Mouse (Mus musculus) skeletal muscle tissue, adult 2 months (tissue): Measurements from ENCODE around the gene Cenpv.
A peak's percentile ranks its signal among the peaks of the same experiment; 100 is the strongest.

Experiments used
- DNase-seq: peaks from one replicate; pipeline ENCODE4 v3.0.0-alpha.2; 2012; ENCODE audit warnings: low read depth, low spot score

The Cenpv gene

DNA sequence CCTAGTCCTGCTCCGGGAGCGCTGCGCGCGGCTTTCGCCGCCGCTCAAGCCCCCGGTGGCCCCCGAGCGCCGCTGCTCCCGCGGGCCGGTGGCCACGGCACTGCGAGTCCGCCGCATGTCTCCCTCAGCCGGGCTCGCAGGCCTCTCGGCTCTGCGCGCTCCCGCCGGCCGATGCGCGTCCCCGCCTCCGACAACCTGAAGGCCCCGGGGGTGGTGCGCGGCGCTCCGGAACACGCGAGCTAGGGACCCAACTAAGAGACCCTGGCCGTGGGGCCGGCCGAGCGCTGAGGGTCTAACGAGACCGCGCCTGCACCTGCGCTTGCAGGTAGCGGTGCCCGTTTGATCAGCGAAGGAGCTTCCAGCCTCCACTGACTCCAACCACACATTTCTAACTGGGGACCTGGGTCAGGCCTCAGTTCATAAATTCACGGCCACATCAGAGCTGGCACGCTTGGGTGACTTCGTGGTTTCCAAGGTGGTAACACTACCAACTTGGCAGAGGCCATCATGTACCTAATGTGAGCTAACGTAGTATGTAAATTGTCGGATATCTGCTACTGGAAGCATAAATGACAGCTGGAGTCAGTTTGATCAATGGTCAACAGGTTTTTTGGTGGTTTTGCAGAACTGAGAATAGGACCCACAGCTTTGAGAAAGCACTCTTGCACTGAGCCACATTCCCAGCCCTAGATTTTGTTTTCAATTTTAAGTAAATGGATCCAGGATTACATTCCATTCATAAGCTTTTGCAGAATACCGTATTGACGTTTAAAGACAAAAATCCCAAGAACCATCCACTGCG, at the start of gene Cenpv:
TSS of gene Cenpv (minus strand) at position 173 of the 802 bp plus-strand sequence.
- no peak for DNase-seq

DNA sequence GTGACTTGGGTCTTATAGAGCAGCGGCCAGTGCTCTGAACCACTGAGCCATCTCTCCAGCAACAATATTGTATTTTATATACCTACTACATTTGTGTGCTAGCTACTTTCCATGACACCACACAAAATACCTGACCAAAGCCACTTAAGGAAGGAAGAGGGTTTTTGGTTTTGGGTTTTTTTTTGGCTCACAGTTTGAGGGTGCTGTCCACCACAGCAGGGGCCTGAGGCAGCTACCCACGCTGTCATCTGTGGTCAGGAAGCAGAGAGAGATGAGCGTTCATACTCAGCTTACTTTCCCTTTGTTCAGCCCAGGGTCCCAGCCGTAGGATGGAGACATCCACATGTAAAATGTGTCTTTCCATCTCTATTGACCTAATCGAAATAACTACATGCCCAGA, 48.0 kb upstream of the Cenpv start:
- DNase-seq = no peak

- DNase-seq = no peak
Measured at GRCm38 (mm10) chr11:62584671-62585206, 45.7 kb upstream of the Cenpv start.

- DNase-seq = no peak
Measured at GRCm38 (mm10) chr11:62583031-62583430, 44.0 kb upstream of the Cenpv start.

DNA sequence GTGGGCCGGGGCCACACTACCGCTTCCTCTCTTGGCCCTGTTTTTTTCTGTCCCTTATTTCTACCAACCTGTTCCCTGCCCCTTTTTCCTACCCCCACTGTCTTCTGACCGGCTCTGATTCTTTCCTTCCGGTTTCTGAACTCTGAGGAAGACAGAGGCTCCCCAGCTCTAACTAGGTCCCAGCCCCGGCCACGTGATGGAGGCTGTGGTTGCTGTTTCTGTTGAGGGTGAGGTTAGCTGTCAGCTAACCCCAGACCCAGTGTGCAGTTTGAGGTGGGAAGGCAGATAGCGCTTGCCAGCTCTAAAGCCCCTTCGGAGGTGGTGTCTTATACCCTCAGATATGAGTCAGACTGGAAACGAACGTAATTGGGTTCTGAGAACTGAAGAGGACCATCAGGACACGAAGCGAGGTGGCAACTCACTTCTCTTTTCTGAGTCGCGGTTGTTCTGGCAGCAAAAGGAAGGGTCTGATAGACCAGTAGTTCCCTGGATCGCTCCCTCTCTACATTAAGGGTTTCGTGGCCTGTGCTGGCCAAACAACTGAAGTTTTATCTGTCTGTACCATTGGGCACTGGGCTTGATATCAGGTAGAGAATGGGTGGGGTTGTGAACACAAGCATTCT, 37.6 kb upstream of the Cenpv start:
- no peak for DNase-seq

- no peak for DNase-seq
Measured at GRCm38 (mm10) chr11:62575659-62576438, 36.8 kb upstream of the Cenpv start.

- peak; percentile 66 for DNase-seq
Measured at GRCm38 (mm10) chr11:62575297-62575658, 36.2 kb upstream of the Cenpv start.

- DNase-seq = no peak
Measured at GRCm38 (mm10) chr11:62574703-62575085, 35.6 kb upstream of the Cenpv start.

DNA sequence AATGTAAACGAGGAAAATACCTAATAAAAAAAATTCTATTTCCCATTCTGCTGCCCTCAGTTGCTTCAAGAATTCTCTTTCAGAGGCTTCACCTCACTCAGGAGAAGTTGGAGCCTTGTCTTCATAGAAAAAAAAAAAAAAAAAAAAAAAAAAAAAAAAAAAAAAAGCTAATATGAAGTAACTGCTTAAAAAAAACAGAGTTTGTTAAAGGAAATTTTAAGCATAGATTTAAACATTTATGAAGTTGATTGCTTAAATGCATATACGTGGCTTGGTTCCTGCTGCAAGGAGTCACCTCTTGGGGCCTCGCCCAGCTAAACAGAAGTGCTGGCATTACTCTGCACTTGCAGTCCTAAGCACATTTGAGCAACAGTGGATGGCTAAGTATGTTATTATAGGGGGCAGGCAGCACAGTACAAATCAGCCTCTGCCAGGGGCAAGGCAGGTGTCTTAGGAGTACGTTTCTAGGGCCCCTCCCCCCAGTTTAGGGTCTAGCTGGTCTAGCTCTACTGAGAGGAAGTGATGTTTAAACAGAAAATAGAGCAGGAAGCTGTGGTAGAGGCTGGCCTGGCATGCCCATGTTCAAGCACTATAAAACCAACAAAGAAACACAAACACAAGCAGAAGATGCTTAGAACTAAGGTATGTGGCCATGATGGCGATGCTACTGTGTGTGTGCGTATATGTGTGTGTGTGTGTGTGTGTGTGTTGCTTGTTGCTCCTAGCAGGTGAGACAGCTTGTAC, 35.1 kb upstream of the Cenpv start, which contains the start of gene Trpv2:
TSS of gene Trpv2 (plus strand) at position 528 of the 744 bp plus-strand sequence.
- no peak for DNase-seq

- no peak for DNase-seq
Measured at GRCm38 (mm10) chr11:62568300-62568699, 29.2 kb upstream of the Cenpv start.

GRCm38 (mm10) chr11:62566211-62566610, 27.1 kb upstream of the Cenpv start:
- DNase-seq = no peak

GRCm38 (mm10) chr11:62565747-62566146, 26.7 kb upstream of the Cenpv start:
- no peak for DNase-seq

- DNase-seq = no peak
Measured at GRCm38 (mm10) chr11:62563590-62563989, 24.5 kb upstream of the Cenpv start.

GRCm38 (mm10) chr11:62560463-62561016, 21.5 kb upstream of the Cenpv start:
- DNase-seq = no peak

- peak; percentile 92 for DNase-seq
Measured at GRCm38 (mm10) chr11:62558961-62559646, 20.0 kb upstream of the Cenpv start.

GRCm38 (mm10) chr11:62558152-62558551, 19.1 kb upstream of the Cenpv start:
- no peak for DNase-seq

- no peak for DNase-seq
Measured at GRCm38 (mm10) chr11:62557205-62557604, 18.1 kb upstream of the Cenpv start.

GRCm38 (mm10) chr11:62555896-62556412, 16.9 kb upstream of the Cenpv start:
- no peak for DNase-seq

DNA sequence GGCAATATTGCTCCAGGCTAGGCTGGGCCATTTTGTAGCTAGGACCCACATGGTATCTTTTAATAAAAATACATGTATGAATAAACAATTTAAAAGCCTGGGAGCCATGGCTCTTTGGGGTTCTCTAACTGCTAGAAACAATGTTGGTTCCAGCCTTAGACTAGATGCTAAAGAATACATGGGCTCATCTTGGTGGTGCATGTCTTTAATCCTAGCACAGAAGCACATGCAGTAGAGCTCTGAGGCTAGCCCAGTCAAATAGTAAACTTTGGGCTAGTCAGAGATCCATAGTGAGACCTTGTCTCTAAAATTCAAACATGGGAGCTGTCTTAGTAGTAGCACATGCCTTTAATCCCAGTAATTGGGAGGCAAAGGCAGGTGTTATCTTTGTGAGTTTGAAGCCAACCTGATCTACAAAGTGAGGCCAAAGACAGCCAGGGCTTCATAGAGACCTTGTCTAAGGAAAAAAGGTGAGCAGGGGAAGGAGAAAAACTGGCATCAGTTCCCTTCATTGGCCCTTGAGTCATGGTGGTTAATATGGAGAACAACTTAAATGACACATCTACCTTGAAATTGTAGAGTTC, 16.0 kb upstream of the Cenpv start:
- DNase-seq = no peak
